Mouse (Mus musculus): ENCODE measurements around the gene Olfr362. TPM values are rescaled to one million over a fixed set of nuclear protein-coding genes. Genes with fewer than 3 reads are reported as not detected.
"Not testable (repeated sequence)": the region's sequence is repeated elsewhere in the genome, so short reads cannot be mapped to it uniquely, and the experiment has no call there.

Gene Olfr362
- not detected for total RNA-seq (2022)

DNA sequence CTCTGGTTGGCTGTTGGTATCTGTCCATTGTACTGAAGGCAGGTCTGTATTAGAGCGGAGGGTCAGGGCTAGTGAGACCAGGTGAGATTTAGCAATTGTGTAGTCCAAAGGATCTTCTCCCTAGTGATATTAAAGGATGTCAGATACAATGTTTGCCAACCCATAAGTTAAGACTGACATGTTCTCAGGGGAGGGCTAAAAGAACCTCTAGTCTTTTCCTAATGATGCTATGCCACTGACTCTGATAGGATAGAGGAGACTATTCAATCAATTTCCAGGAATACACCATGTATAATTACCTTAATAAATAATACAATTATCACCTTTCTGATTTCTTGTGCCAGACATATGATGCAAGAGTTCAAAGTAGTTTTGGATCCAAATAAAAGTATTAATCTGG lies at the start of gene Olfr362:
Gene Olfr362 (minus strand): TSS at position 101 of the 400 bp plus-strand sequence.
- DNase-seq = no peak

DNA sequence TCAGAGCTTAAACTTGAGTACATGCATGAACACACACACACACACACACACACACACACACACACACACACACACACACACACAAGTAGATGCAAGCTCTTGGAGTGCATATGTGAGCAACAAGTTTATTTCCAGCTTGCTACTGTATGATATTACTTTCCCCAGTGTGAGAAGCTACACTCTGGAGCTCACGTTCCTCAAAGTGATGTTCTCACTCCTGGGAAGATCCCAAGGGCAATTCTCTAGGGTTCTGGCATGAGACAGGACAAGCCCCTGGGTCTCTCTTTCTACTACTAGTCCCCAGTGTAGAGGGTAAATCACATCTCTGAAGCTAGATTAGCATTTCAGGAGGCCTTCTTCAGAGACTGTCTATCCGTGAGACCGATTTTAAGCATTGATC lies 21.3 kb upstream of the Olfr362 start, which contains the start of gene Olfr364-ps1:
Gene Olfr364-ps1 (plus strand): TSS at position 301 of the 400 bp plus-strand sequence.
- DNase-seq = no peak

DNA sequence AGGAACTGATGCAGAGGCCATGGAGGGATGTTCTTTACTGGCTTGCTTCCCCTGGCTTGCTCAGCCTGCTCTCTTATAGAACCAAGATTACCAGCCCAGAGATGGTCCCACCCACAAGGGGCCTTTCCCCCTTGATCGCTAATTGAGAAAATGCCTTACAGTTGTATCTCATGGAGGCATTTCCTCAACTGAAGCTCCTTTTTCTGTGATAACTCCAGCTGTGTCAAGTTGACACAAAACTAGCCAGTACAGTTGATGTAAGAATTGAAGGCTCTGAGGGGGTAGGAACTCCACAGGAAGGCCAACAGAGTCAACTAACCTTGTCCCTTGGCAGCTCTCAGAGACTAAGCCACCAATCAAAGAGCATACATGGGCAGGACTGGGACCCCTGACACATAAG lies 28.5 kb downstream of the Olfr362 start, which contains the start of gene Olfr361:
Gene Olfr361 (minus strand): TSS at position 101 of the 400 bp plus-strand sequence.
- DNase-seq = not testable (repeated sequence)

DNA sequence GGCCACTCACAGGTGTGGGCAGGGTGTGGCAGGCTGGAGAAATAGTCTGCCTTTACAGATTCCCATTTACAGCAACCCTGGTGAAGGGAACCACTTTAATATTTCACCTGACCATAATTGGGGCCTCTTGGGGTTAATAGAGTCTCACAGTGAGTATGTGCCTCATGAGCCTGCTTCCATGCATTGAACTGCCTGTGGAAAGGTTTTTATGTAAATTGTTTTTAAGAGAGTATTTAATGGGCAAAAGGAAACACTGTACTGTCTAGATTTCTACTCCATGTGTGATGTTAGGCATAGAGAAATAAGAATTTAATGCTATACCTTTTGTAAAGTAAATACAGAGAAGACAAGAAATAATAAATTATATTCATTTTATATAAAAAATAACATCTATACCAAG lies 52.3 kb downstream of the Olfr362 start, which contains the start of gene Olfr360:
Gene Olfr360 (plus strand): TSS at position 301 of the 400 bp plus-strand sequence.
- no peak for DNase-seq

Other genes with a start within 250 kb of the Olfr362 start
- gene Olfr352, start 249.4 kb downstream of the Olfr362 start, total RNA-seq (2022) = not detected
- not detected for gene Olfr353, start 225.0 kb downstream of the Olfr362 start, total RNA-seq (2022)
- gene Olfr354, start 212.2 kb downstream of the Olfr362 start, total RNA-seq (2022) = not detected
- gene Olfr355, start 189.0 kb downstream of the Olfr362 start, total RNA-seq (2022) = not detected
- not detected for gene Olfr356, start 180.8 kb downstream of the Olfr362 start, total RNA-seq (2022)
- gene Olfr357, start 124.1 kb downstream of the Olfr362 start, total RNA-seq (2022) = not detected
- gene Olfr358, start 108.6 kb downstream of the Olfr362 start, total RNA-seq (2022) = not detected
- not detected for gene Olfr360, start 52.2 kb downstream of the Olfr362 start, total RNA-seq (2022)
- gene Olfr361, start 28.6 kb downstream of the Olfr362 start, total RNA-seq (2022) = not detected
- not detected for gene Olfr364-ps1, start 21.4 kb upstream of the Olfr362 start, total RNA-seq (2022)
- gene Olfr365, start 70.3 kb upstream of the Olfr362 start, total RNA-seq (2022) = under 1 TPM in 2 of 4 experiments, not detected in 2; 0.06 to 0.11 TPM
- gene Olfr366, start 93.7 kb upstream of the Olfr362 start, total RNA-seq (2022) = not detected
- not detected for gene Olfr368, start 208.6 kb upstream of the Olfr362 start, total RNA-seq (2022)
- gene Pdcl, start 241.4 kb upstream of the Olfr362 start, total RNA-seq (2022) = 10 to 100 TPM; 37.8 to 63.8 (median 42.1) TPM

Data from adrenal gland, adult 8-10 months (tissue).